Mouse (Mus musculus): Measurements from ENCODE around the gene 5330417C22Rik. TPM values are rescaled to one million over a fixed set of nuclear protein-coding genes. Genes with fewer than 3 reads are reported as not detected.

The 5330417C22Rik gene
- total and polyA plus RNA-seq, 3 experiments, result 0.08 to 0.31 TPM; not detected in 1

GRCm38 (mm10) chr3:108454172-108454571 is 82.2 kb downstream of the 5330417C22Rik start:
- Histone ChIP-seq H3K27ac (ENCODE audit: control insufficient read depth, low read depth, low read length) (no peak overlapping the region), H3K79me2 (ENCODE audit: control insufficient read depth, insufficient read depth, low read length, poor library complexity) (no peaks in the 10 kb centered on the region; the same call in 1 of the 2 replicates), H3K9me3 (replicated peaks; ENCODE audit: insufficient read depth, low read length) (no peaks in the 10 kb centered on the region), H3K4me1 (ENCODE audit: control insufficient read depth in 1 of 2, insufficient read depth in 2 of 2, low read length in 2 of 2) (peaks cover 0 to 4% of the 10 kb centered on the region in 2 experiments; a peak in 1 of 4 replicates), H3K27me3 (ENCODE audit: control insufficient read depth in 1 of 2, insufficient read depth in 2 of 2, low read length in 2 of 2) (peaks cover 12 to 19% of the 10 kb centered on the region in 2 experiments), H3K36me3 (ENCODE audit: control insufficient read depth in 1 of 2, insufficient read depth in 2 of 2, low read length in 2 of 2) (peaks cover 0 to 4% of the 10 kb centered on the region in 2 experiments; a peak in 2 of 4 replicates), H3K9ac (ENCODE audit: control insufficient read depth, low read depth, low read length, poor library complexity, severe bottlenecking) (no peak overlapping the region), H3K4me3 (ENCODE audit: control insufficient read depth in 1 of 2, insufficient read depth in 1 of 2, low read depth in 2 of 2, low read length in 2 of 2) (no peak overlapping the region)
- TF ChIP-seq KAT2A (conservative IDR thresholded peaks at IDR 0.05; ENCODE audit: low read depth, low read length), result no peak
- TF ChIP-seq GATA1 (IDR thresholded peaks at IDR 0.05; ENCODE audit: low read depth, low read length), result no peak
- no peak for TF ChIP-seq MXI1 (IDR thresholded peaks at IDR 0.05; ENCODE audit: low read depth, low read length)
- no peak for TF ChIP-seq TAL1 (IDR thresholded peaks at IDR 0.05; ENCODE audit: low read length)
- no peak for TF ChIP-seq SMC3 (IDR thresholded peaks at IDR 0.05; ENCODE audit: low read depth, low read length)
- no peak for TF ChIP-seq EP300 (IDR thresholded peaks at IDR 0.05; ENCODE audit: low read depth in 1 of 2, low read length in 2 of 2)
- no peak for TF ChIP-seq JUND (IDR thresholded peaks at IDR 0.05; ENCODE audit: low read depth, low read length)
- no peak for TF ChIP-seq MEF2A (IDR thresholded peaks at IDR 0.05; ENCODE audit: extremely low read depth, insufficient replicate concordance, low read depth, low read length, poor library complexity, severe bottlenecking)
- TF ChIP-seq POLR2AphosphoS5 (IDR thresholded peaks at IDR 0.05; ENCODE audit: borderline replicate concordance, low read depth, low read length), result no peak
- TF ChIP-seq MYC (IDR thresholded peaks at IDR 0.05; ENCODE audit: low read depth, low read length), result no peak
- no peak for TF ChIP-seq ETS1 (IDR thresholded peaks at IDR 0.05; ENCODE audit: low read depth, low read length)
- no peak for TF ChIP-seq TCF12 (IDR thresholded peaks at IDR 0.05; ENCODE audit: low read depth, low read length)
- TF ChIP-seq CHD2 (IDR thresholded peaks at IDR 0.05; ENCODE audit: low read length), result no peak
- TF ChIP-seq RCOR1 (IDR thresholded peaks at IDR 0.05; ENCODE audit: low read depth, low read length), result no peak
- no peak for TF ChIP-seq USF1 (IDR thresholded peaks at IDR 0.05; ENCODE audit: low read depth, low read length)
- TF ChIP-seq ZC3H11A (IDR thresholded peaks at IDR 0.05; ENCODE audit: low read depth, low read length), result no peak
- no peak for TF ChIP-seq ELF1 (IDR thresholded peaks at IDR 0.05; ENCODE audit: low read depth, low read length)
- TF ChIP-seq RAD21 (IDR thresholded peaks at IDR 0.05; ENCODE audit: low read depth, low read length), result no peak
- DNase-seq (ENCODE audit: low read depth, low spot score), result no peak

GRCm38 (mm10) chr3:108451969-108452368 is 84.4 kb downstream of the 5330417C22Rik start:
- DNase-seq (ENCODE audit: low read depth, low spot score), result no peak
- Histone ChIP-seq H3K4me1 (ENCODE audit: control insufficient read depth in 1 of 2, insufficient read depth in 2 of 2, low read length in 2 of 2) (no peaks in the 10 kb centered on the region), H3K27me3 (ENCODE audit: control insufficient read depth in 1 of 2, insufficient read depth in 2 of 2, low read length in 2 of 2) (peaks cover 16 to 24% of the 10 kb centered on the region in 2 experiments), H3K9ac (ENCODE audit: control insufficient read depth, low read depth, low read length, poor library complexity, severe bottlenecking) (no peak overlapping the region), H3K9me3 (replicated peaks; ENCODE audit: insufficient read depth, low read length) (no peaks in the 10 kb centered on the region), H3K36me3 (ENCODE audit: control insufficient read depth in 1 of 2, insufficient read depth in 2 of 2, low read length in 2 of 2) (no peaks in the 10 kb centered on the region), H3K79me2 (ENCODE audit: control insufficient read depth, insufficient read depth, low read length, poor library complexity) (no peaks in the 10 kb centered on the region), H3K27ac (ENCODE audit: control insufficient read depth, low read depth, low read length) (no peak overlapping the region), H3K4me3 (ENCODE audit: control insufficient read depth in 1 of 2, insufficient read depth in 1 of 2, low read depth in 2 of 2, low read length in 2 of 2) (no peak overlapping the region)
- TF ChIP-seq ZC3H11A (IDR thresholded peaks at IDR 0.05; ENCODE audit: low read depth, low read length), result no peak
- no peak for TF ChIP-seq TBP (IDR thresholded peaks at IDR 0.05; ENCODE audit: low read depth, low read length)
- no peak for TF ChIP-seq POLR2A (IDR thresholded peaks at IDR 0.05; ENCODE audit: control insufficient read depth in 1 of 2, insufficient read depth in 1 of 2, low read depth in 1 of 2, low read length in 2 of 2, poor library complexity in 1 of 2)
- TF ChIP-seq ETS1 (IDR thresholded peaks at IDR 0.05; ENCODE audit: low read depth, low read length), result no peak
- no peak for TF ChIP-seq MEF2A (IDR thresholded peaks at IDR 0.05; ENCODE audit: extremely low read depth, insufficient replicate concordance, low read depth, low read length, poor library complexity, severe bottlenecking)
- no peak for TF ChIP-seq ELF1 (IDR thresholded peaks at IDR 0.05; ENCODE audit: low read depth, low read length)
- no peak for TF ChIP-seq MAX (IDR thresholded peaks at IDR 0.05; ENCODE audit: low read length)
- no peak for TF ChIP-seq NELFE (IDR thresholded peaks at IDR 0.05; ENCODE audit: low read depth, low read length)
- TF ChIP-seq HCFC1 (IDR thresholded peaks at IDR 0.05; ENCODE audit: low read depth, low read length), result no peak
- TF ChIP-seq MYC (IDR thresholded peaks at IDR 0.05; ENCODE audit: low read depth, low read length), result no peak
- no peak for TF ChIP-seq JUND (IDR thresholded peaks at IDR 0.05; ENCODE audit: low read depth, low read length)
- no peak for TF ChIP-seq MAZ (IDR thresholded peaks at IDR 0.05; ENCODE audit: low read depth, low read length)
- no peak for TF ChIP-seq MYB (IDR thresholded peaks at IDR 0.05; ENCODE audit: low read depth, low read length)

Measured in MEL (cell line).